Mouse (Mus musculus) G1E (cell line): ENCODE measurements around the gene Atp1b2.

ENCODE experiments used
- CTCF ChIP-seq: IDR thresholded peaks from 2 replicates; pipeline ENCODE4 v1.5.1; 2012; ENCODE audit warnings: low read depth, low read length, inconsistent platforms, mixed read lengths
- GATA1 ChIP-seq: IDR thresholded peaks from 2 replicates; pipeline ENCODE4 v1.6.1; 2012; ENCODE audit warnings: borderline replicate concordance, low read length, inconsistent platforms, mixed read lengths
- POLR2AphosphoS5 ChIP-seq: IDR thresholded peaks from 2 replicates; pipeline ENCODE4 v1.6.1; 2012; ENCODE audit warnings: low read depth, low read length, inconsistent platforms; ENCODE audit not compliant: insufficient replicate concordance
- TAL1 ChIP-seq: conservative IDR thresholded peaks from 2 replicates; pipeline ENCODE4 v1.6.1; 2012; ENCODE audit warnings: low read depth, low read length, inconsistent platforms, mixed read lengths

GRCm38 (mm10) chr11:69622406-69622805 lies 16.7 kb upstream of the Atp1b2 start:
- TF ChIP-seq TAL1 (no peak), CTCF (no peak), GATA1 (no peak), POLR2AphosphoS5 (no peak)
